Mouse (Mus musculus): ENCODE measurements around the gene Map3k1.

Map3k1 gene

DNA sequence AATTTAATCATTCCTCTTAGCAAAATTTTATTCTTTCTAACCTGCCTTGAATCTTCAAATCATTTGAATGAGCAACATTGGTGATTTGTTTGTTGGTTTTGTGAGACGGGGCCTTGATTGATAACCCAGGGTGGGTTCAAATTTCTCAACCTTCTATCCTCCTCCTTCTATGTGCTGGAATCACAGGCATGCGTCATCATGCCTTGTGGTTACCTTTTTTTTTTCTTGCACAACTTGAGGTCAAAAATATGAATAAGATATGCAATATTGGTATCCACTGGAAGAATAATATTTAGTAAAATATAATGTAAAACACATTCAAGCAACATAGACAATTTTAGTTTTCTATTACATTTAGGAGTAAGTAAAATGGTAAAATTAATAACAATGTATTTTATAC is 3.9 kb upstream of the Map3k1 start:
- in situ Hi-C loops (cut with MboI, MseI): no loop called here

DNA sequence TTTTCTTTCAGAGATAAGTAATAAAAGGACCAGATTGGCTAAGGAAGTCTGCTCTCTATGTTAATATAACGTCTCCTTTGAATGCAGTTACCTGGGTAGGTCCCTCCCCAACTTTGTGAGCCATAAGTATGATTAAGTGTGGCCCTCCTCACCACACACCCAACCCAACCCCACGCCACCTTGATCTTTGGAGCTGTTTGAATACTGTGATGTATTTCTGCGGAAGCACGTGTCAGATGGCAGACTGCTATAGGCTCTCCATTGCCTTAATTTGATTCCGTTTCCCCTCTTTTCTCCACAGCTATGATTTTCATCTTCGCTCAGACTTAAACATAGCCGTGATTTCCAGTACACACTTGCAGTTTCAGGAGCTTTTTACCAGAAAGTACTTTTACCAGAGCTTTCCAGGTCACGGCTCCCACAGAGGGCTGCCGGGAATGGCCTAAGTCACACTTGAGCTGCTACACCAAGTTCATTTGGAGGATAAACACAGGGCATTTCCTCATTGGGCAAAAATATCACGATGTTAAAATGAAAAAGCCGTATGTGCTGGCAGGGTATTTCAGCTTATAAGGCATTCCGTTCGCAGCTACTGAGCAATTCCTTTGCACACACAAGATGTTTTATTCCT is 2.3 kb upstream of the Map3k1 start:
- in situ Hi-C loops (cut with MboI, MseI): no loop called here

DNA sequence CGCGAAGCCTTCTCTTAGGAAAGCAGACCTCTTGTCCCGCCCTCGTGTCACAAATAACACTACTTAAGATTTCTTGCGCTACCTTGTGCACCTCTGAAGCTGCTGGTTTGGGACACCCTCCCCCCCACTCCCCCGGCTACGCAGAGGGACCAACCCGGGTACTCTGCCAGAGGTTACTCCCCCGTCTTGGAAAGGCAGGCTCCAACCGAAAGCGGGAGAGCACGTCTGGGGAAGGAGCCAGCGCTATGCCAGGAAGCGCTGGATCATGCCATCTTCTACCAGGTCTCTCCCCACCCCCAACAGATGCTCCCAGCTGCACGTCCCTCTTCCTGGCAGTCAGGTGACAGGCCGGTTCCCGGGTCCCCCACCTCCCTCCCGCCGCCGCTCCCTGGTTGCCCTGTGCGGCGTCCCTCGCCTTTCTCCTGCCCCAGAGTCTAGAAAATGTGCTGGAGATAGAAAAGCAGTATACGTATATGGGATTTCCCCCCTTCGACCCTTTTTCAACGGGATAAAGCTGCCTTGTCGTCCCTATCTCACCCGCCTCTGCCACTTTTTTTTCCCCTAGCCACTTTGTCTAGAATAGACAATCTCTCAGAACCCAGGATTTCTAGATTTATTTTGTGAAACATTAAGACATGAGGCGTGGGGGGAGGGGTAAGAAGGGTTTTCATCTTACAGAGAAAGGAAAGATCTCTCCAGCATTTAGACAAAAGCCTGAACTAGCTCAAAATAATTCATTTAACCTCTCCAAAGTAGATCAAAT is 854 bp upstream of the Map3k1 start:
- in situ Hi-C loops (cut with MboI, MseI): no loop called here

DNA sequence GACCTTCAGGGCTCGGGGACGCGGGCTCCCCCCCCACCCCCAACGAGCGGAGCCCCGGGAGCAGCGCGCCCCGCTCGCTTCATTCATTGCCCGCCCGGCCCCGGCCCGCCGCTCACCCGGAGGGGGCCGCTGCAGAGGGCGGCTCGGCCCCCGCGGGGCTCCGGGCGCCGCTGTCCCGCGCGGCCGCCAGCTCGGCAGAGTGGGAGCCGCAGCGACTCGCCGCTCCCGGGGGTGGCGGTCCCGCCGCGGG is 481 bp downstream of the Map3k1 start:
- in situ Hi-C loops (cut with MboI, MseI): no loop called here

DNA sequence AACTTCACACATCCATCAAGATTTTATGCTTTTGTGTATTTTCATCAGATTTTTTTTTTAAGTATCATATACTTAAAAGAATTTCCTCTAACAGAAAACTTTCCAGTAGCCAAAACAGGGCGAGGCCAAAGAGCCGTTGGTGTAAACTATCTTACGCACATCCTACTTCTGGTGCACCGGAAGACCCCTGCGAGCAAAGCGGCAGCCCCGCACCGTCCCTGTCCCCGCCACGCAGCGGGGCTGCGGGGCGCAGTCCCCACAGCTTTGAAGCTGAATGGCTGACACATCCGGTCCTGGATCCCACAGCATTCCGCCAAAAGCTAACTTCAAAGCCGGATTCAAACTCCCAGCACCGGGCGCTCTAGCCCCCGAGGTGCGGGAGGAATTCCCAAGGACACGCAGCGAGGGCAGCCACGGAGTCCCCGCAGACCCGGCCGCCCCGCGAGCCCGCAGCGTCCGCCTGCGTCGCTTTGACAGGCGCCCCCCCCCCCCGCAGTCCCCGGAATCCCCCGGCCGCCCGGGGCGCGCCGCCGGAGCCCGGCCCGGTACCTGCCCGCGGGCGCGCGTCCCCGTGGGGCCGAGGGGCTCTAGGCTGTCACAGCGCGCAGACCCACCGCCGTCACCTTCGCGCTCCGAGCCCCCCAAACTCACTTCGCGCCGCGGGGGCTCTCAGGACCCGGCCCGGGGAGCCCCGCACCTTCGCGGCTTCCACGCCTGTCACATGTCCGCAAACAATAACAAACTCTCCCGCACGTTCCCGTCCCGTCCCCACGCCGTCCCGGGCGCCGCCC is 1.0 kb downstream of the Map3k1 start:
- in situ Hi-C loops (cut with MboI, MseI): no loop called here

DNA sequence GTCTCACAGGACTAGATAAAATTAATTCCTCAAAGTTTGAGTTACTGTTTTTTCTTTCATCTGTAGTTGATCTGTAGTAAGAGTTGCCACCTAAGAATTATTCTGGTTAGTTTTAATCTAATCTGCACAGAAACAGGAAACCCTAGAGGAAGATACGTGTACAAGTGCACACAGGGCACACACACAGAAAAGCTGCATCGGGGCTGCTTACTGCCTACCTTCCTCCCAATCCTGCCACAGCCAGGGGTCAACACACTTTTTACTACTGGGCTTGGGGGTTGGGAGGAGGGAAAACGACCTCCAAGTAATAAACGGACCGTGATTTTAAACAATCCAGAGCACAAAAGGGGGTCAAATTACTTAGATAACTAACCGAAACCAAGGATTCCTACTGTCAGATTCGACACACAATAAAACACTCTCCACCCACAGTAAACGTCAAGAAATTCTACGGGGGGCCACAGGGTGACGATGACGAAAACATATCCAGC is 1.6 kb downstream of the Map3k1 start:
- in situ Hi-C loops (cut with MboI, MseI): no loop called here

DNA sequence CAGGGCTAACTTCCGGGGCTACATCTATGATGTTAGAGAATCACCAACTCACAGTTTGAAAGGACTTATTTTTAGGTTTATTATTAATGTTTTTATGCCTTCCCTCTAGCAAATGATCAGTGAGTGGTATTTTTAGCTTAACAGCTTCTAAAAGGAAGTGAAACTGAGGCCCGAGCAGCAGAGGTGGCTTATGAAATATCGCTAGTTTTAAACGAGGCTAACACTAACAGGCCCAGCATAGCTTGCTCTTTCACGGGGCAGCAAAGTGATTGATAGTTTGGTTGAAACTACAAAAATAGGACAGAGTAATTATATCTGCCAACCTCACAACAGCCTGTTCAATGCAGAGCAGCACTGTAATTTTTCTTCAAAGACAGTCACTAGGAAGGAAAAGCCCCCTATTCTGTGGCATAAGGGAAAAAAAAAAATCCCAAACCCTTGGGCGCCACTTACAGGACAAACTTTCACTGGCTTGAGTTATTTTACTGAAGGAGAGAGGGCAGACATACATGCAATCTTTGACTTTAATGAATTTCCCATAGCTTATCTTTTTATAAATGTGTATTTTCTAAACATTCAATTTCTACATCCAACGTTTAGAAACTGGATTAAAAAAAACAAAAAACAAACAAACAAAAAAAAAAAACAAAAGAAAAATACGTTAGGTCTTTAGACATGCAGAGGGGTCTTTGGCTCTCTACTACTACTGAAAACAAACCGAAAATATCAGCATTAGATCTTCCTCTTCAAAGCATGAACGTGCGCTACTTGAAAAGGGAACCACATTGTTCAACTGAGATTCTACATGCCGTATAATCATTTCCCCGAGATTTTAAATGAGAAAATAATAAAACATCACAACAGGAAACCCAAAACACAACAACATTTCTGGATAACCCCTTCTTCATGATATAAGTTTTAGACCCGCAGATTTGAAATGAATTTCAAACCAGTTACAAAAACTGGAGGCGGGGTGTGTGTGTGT is 2.8 kb downstream of the Map3k1 start:
- in situ Hi-C loops (cut with MboI, MseI): no loop called here

DNA sequence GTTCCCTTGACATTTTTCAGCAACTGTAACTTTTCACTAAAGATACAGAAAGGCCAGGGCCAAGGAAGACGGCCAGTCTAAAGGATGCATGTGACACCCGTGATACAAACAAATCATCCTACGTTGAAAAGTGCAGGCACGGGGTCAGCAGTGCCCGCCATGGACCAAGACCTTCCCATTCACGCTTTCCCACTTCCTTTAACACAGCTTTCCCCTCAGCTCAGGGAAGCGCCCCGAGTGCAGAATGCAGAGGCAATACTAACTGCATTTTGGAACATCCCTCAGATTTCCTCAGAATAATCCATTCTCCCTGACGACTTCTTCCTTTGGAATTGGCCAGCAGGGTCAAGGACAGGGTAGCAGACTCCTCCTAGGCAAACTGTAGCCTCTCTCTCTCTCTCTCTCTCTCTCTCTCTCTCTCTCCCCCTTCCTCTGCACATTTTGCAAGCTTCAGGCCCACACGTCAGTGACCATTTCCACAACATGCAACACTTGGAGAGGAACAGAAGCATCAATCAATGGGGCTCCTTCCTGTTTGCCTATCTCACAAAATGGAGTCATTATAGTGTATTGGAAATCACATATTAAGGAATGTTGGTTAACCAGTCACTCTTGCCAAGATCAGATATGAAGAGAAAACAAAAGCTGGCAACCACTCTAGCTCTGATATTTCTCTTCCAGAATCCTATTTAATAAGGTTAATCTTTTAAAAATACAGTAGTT is 3.7 kb downstream of the Map3k1 start:
- in situ Hi-C loops (cut with MboI, MseI): no loop called here

DNA sequence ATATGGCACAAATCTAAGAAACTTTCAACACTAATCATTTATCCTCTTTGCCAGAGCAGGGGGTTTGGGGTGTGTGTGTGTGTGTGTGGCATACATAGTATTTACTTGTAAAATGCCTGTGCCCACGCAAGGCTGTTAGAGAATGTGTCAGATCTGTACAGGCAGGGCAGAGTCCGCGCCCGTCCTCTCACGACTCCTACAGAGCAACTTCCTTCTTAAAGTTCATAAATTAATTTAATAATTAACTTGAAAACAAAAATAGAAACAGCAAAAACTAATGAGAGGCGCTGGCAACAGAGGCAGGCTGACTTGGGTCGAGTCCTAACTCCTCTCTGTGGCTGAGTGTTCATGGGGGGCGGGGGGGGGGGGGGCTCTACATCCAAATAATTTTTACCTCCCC is 4.6 kb downstream of the Map3k1 start:
- in situ Hi-C loops (cut with MboI, MseI): no loop called here

DNA sequence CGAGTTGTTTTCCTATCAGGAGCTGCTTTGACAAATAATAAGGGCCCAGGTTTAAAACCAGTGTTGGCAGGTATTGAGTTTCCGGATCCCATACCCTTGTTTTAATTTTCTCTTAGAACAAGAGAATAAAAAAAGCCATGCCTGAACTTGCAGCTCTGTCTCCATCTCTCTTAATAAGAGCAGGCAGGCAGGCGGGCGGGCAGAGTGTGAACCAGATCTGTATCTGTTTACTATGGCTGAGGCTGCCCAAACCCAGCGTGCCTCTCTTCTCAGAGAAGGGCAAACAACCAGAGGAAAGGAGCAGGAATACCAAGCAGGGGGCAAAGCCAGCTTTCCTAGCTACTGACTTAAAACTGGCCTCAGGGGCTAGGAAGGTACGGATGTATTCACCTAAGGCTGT is 5.3 kb downstream of the Map3k1 start:
- in situ Hi-C loops (cut with MboI, MseI): no loop called here

DNA sequence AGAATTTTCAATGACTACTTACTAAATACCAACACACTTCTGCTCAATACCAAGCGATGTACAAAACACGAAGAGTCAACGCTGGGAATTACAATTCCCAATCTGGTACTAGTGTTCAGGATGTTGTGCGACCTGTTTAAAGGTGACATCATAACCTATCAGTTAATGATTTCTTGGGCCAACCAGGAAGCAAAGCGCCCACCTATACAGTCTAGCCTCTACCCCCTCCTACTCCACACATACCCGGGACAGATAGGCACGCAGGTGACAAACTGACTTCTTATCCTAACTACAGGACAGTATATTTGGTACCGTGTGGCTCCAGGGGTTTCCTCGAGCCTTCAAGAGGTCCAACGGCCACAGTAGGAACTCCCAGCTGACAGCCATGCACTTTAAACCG is 5.9 kb downstream of the Map3k1 start:
- in situ Hi-C loops (cut with MboI, MseI): no loop called here

DNA sequence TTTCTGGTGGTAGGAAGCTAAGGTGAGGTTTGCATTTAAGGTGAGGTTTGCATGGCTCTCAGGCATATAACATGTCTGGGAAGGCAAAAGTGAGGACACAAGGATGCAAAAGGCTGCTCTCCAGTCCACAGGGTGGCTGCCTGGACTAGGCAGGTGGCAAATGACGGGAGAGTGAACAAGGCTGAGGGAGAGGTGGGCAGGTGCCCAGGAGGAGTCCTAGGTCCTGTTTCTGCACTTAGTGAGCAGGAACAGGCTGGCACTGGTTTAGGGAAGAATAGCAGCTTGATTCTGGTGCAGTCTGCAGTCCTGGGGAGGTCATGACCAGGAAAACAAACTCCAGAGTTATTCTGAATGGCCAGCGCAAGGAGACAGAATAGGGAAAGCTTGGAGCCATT is 6.5 kb downstream of the Map3k1 start:
- in situ Hi-C loops (cut with MboI, MseI): no loop called here

DNA sequence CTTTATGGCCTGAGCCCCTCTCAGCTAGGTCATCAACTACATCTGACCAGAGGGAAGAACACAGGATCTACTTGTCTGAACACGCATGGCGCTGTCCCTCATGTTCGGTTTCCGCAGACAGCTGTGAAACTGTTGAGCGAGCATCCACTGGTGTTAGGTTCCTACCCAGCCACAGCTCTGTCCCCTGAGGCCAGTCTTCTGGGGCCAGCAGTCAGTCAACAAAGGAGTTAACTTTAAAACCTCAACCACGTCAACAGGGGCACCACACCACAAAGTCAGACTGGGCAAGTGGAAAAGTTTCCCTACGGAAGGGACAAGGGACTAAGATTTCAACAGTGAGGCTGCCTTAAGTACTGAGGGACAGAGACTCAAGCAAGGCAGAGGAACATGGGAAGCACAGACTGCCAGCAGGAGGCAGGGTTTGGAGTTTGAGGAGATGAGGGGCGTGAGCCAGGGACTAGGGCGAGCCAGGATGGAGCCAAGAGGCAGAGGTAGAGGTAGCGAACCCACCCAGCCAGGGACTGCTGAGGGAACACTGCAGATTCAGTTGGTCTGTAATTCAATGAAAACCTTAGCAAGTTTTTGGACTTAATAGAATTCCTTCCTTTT is 7.0 kb downstream of the Map3k1 start:
- in situ Hi-C loops (cut with MboI, MseI): no loop called here

DNA sequence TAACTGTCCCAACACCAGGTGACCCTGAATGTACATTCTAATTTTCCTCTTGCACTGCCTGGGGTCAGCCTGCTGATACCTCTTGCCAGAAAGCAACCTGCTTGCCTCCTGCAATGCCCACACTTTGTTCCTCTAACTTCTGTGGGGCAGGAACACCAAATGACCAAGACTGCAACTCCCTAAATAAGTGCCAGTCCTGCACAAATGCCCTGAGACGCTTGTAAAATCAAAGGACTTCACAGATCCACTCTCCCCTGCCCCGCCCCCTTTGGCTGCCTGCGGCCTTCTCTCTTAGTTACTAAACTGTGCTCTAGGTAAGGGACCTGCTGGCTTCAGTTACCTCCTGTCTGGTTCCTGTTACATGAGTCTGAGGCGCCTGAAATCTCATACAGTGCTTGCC is 7.9 kb downstream of the Map3k1 start:
- in situ Hi-C loops (cut with MboI, MseI): no loop called here

DNA sequence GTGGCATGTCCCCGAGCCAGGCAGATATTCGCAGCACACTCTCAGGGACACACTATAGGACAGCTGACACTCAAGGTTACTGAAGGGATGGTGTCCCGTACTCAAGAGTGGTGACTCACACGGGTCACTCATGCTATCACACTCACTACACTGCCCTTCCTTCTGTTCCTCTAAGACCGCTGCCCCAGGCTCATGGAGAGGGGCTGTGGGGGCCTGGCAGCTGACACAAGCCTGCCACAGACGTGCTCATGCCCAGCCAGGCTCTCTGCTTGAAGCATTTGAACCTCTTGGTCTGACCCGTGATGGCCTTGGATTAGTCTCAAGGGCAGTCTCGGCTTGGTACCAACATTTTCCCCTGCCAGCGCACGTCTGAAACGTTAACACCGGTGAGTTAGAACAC is 10.7 kb downstream of the Map3k1 start:
- in situ Hi-C loops (cut with MboI, MseI): loop anchor here (25.0 kb wide), 1 partner anchor 714 kb away; no protein-coding TSS in a partner anchor

DNA sequence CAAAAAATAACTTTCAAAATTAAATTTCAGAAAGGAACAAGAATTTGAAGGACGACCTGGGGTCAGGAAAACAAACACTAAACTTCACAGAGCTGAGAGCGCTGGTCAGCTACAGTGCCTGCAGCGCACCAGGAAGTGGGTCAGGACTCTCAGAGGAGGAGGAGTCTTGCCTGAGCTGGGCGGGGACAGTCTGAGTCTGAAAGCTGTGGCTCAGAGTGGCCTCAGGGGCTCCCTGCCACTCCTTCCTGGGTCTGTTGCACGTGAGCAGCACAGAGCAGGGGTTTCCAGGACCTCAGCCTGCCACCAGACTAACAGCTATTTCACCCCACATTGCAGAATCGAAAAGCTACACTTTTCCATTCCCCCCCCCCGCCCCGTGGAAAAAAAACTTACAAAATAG is 11.8 kb downstream of the Map3k1 start:
- in situ Hi-C loops (cut with MboI, MseI): loop anchor here (25.0 kb wide), 1 partner anchor 715 kb away; no protein-coding TSS in a partner anchor

DNA sequence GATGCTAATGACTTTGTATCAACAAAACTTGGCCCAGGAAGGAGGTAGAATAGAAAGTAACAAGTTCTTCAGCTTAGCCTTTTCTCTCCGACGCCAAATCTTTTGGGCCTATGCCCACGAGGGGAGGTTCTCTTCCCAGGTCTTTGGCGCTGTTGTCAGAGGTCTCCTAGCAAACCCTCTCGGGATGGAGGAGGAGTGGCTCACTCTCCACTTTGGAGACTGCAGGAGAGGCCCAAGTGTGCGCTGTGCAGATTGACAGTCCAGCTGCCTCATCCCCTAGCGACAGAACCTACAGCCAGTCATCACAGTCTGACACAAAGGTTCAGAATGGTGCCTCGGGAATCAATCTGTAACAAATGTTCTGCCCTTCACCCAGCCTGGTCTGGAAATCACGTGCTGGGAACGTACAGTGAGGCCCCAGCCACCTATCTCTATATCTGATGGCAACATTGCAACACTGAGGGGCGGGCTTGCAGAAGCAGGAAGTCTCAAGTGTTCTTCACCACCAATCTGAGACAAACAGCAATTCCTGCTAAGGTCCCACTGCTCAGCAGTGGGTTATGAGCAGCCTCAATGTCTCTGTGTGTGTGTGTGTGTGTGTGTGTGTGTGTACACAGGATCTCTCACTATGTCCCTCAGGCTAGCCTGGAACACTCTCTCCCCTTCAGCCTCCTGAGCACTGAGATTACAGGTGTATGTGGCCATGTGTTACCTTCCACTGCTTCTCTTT is 12.4 kb downstream of the Map3k1 start:
- in situ Hi-C loops (cut with MboI, MseI): loop anchor here (25.0 kb wide), 1 partner anchor 716 kb away; no protein-coding TSS in a partner anchor

DNA sequence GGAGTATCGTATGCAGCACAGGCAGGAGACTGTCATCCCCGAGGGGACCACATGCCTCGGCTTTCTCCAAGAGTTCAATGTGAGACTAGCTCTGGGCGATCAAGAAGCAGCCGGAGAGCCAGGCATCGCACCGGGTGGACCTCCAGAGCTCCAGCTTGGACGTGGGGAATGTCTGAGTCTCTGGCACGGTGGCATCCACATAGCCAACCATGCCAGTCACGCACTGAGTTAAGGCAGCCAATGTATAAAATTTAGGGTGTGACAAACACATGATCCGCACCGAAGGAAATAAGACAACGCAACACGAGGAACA is 15.9 kb downstream of the Map3k1 start:
- in situ Hi-C loops (cut with MboI, MseI): loop anchor here (25.0 kb wide), 1 partner anchor 719 kb away; no protein-coding TSS in a partner anchor

DNA sequence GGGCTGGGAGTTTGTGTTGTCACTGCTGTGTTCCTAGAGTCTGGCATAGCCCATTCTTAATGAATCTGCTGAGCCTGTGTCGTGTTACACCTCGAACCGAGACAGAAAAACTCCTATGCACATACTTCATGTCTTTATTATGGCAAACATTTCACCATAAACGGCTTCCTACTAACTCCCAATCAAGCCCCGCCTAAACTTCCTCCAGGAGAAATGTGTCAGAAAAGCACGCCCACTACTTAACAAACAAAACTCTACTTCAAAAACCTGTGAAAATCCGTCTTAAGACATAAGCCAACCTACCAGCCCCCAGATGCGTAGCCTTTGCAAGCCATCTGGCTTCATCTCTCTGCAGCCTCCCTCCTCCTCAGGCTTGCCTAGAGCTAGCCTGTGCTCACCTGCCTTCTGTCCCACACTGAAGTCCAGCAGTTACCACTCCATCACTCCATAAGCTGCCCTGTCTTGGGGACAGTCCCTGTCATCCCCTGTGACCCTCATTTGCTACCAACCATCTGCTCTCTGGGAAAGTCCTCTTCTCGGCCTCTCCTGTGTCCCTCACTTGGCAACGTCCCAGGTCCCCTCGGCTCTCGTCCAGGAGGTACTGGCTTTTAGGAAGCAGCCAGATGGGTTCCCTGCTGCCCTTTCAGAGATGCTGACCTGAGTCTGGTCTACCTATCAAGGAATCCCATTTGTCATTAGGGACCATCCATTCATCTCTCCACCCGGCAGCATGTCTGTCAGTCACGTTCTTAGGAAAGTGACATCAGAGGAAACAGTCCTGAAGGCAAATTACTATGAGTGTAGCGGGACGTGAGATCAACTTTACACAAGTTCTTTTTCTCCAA is 16.4 kb downstream of the Map3k1 start:
- in situ Hi-C loops (cut with MboI, MseI): loop anchor here (25.0 kb wide), 1 partner anchor 720 kb away; no protein-coding TSS in a partner anchor
